Mouse (Mus musculus) spleen, postnatal 36 days (tissue): Measurements from ENCODE around the gene Cux1.

Experiments
- DNase-seq, 2 experiments: peaks; one replicate each; pipeline ENCODE4 v3.0.0; 2022; ENCODE audit warnings: low spot score in 2 of 2, mixed read lengths in 1 of 2

Cux1 gene

GRCm38 (mm10) chr5:136567176-136568025 is at the start of gene Cux1:
Cux1 (minus strand) TSS chr5:136567490.
- peak; percentile 88 to 90 for DNase-seq

- no peak for DNase-seq
These were observed 45.1 kb upstream of the Cux1 start for GRCm38 (mm10) chr5:136612391-136612790.

- DNase-seq, result no peak
These were observed 41.6 kb upstream of the Cux1 start for GRCm38 (mm10) chr5:136608814-136609434.

GRCm38 (mm10) chr5:136605144-136605543 is 37.9 kb upstream of the Cux1 start:
- DNase-seq, result no peak

- DNase-seq, result peak in 1 of 2 experiments; percentile 13
These were observed 36.1 kb upstream of the Cux1 start for GRCm38 (mm10) chr5:136603176-136603964.

- no peak for DNase-seq
These were observed 33.2 kb upstream of the Cux1 start for GRCm38 (mm10) chr5:136600511-136600910.

GRCm38 (mm10) chr5:136594896-136595540 is 27.7 kb upstream of the Cux1 start:
- DNase-seq, result peak; percentile 13 to 22

- DNase-seq, result no peak
These were observed 24.7 kb upstream of the Cux1 start for GRCm38 (mm10) chr5:136591816-136592499.

- DNase-seq, result no peak
These were observed 21.7 kb upstream of the Cux1 start for GRCm38 (mm10) chr5:136589002-136589401.

GRCm38 (mm10) chr5:136588471-136588870 is 21.2 kb upstream of the Cux1 start:
- no peak for DNase-seq

- DNase-seq, result no peak
These were observed 17.5 kb upstream of the Cux1 start for GRCm38 (mm10) chr5:136584676-136585285.

GRCm38 (mm10) chr5:136583666-136584464 is 16.6 kb upstream of the Cux1 start:
- peak; percentile 33 to 53 for DNase-seq

GRCm38 (mm10) chr5:136583256-136583655 is 16.0 kb upstream of the Cux1 start:
- DNase-seq, result no peak

GRCm38 (mm10) chr5:136582201-136582600 is 14.9 kb upstream of the Cux1 start:
- DNase-seq, result no peak

GRCm38 (mm10) chr5:136581625-136582024 is 14.3 kb upstream of the Cux1 start:
- DNase-seq, result no peak

- DNase-seq, result peak; percentile 49 to 55
These were observed 13.9 kb upstream of the Cux1 start for GRCm38 (mm10) chr5:136581166-136581565.

GRCm38 (mm10) chr5:136578201-136578600 is 10.9 kb upstream of the Cux1 start:
- no peak for DNase-seq

- no peak for DNase-seq
These were observed 2.9 kb upstream of the Cux1 start for GRCm38 (mm10) chr5:136570171-136570570.

GRCm38 (mm10) chr5:136568776-136569175 is 1.5 kb upstream of the Cux1 start:
- DNase-seq, result peak; percentile 73 to 75
